Mouse (Mus musculus): ENCODE data around the gene Tspan14.

The Tspan14 gene

DNA sequence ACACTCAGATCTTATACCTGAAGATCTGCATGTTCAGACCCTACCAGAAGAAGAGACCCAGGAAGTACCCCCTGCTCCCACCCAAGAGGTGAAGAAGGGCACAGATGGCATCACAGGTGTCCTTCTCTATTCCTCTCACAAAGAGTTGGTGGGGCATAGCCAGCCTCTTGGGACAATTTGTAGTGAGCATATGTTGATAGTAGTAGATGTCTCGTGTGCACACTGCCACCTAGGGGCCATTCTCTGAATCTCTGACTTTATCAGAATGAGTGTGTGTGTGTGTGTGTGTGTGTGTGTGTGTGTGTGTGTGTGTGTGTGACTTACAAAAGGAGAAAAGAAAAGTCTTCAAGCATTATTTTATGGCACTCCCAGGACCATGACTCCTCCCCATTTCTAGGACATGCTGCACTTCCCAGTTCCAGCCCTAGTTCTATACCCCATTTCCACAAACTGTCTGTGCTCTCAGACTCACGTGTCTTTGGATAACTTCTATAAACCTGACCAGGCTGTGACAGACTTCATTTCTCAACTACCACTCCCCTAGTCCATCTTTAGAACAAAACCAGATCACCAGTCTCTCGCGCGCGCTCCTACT lies 8.6 kb upstream of the Tspan14 start:
- CTCF ChIA-PET = interaction anchor here (0.8 to 1.0 kb wide), 3 partner anchors 21 to 60 kb away, joined by 3 to 6 read pairs (median 4); no protein-coding TSS in a partner anchor

DNA sequence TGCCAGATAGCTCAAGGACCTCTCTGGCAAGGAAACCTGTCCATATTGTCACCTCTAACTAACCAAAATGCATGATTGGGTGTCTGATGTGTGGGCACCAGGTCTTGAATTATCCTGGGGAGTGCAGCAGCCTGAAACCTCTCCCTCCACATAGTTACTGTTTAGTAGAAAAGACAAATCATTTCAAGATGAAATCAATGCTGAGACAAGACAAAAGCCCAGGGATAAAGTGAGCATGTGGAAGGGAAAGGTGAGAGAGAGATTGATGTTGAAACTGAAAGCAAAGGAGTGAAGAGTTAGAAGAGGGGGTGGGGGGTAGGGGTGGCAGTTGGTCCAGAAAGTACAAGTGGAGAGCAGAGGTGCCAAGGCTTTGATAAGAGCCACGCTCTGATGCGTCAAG lies 1.4 kb upstream of the Tspan14 start:
- CTCF ChIA-PET = interaction anchor here (0.9 to 1.0 kb wide), 2 partner anchors 20 to 41 kb away, joined by 3 to 4 read pairs; no protein-coding TSS in a partner anchor

DNA sequence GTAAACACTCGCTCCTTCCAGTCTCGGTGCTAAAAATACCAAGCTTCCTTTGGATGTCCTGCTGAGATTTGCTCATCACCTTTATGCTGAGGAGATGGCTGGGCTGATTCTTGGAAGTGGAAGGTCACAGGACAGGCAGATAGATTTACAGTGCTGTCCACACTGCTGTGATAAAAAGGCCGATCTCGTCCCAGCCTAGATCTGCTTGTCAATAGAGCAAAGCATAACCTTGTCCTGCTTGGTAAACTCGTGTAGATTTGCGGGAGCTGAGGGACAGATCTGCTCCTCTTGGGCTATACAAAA lies 942 bp upstream of the Tspan14 start:
- CTCF ChIA-PET = interaction anchor here (0.9 to 1.0 kb wide), 2 partner anchors 20 to 40 kb away, joined by 3 to 4 read pairs; no protein-coding TSS in a partner anchor

DNA sequence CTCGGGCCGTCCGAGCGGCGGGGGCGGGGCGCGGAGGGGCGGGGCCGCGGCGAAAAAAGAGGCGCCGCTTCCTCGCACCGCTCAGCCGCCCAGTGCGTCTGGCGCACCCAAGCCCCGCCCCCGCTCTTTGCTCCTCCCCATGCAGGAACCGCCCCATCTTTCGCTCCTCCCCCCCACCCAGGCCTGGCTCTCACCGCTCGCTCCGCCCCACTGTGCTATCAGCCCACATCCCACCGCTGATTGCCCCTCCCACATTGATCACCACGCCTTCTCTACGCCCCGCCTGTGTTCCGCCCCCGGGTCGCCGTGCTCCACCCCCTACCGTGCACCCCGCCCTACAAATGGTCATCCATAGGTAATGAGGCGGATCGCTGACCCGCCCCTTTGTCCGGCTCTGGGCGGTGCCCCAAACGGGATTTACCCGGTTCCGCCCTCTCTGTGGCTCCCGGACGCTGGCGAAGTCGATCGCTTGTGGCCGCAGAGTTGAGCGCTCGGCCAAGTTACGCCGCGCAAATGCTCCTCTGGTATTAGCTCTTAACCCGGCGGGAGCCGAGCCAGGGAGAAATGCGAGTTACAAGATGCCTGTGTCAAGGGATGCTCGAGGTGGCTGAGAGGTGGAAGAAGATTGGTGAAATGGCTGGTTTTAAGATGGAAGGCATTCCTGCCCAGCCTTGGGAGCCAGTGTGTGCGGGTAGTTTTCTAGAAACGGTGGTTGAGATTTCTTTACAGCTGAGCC lies 423 bp upstream of the Tspan14 start:
- CTCF ChIA-PET = interaction anchor here (0.9 to 1.2 kb wide), 4 partner anchors 17 to 40 kb away, joined by 3 to 4 read pairs (median 3); no protein-coding TSS in a partner anchor

DNA sequence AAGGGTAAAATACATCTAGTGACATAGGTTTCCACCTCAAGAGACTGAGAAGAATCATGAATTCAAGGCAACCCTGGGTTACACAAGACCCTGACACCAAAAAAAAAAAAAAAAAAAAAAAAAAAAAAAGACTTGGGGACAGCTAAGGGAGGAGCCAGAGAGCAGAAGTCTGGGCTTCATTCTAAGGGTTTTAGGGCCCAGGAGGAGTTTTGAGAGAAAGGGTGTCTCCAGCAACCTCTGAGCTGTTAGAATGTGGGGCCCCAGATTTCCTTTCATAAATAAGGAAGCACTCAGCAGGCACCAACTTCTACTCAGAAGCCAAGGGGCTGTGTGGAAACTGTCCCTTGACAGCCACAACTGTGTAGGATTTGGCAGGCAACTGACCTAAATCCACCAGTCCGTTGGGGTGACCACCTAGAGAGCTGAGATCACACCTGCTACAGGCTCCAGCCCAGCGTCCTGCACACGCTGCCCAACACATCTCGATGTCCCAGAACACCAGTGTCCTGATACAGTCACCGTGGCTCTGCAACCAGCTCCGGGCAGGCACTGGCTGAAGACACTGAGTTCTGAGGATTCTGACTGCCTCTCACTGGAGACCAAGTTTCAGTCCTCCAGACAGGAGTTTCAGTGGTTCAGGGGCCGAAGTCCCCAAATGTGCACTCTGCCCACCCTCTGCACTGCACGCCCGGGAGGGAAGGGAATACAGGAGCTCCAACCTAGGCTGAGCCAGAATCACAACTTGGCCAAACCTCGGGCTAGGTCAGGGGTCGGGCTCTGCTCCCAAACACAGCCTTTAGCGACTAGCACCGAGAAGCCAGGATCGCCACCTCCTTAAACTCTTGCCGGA lies 875 bp downstream of the Tspan14 start:
- CTCF ChIA-PET = interaction anchor here (0.7 to 1.2 kb wide), 3 partner anchors 15 to 19 kb away, joined by 3 read pairs; no protein-coding TSS in a partner anchor

DNA sequence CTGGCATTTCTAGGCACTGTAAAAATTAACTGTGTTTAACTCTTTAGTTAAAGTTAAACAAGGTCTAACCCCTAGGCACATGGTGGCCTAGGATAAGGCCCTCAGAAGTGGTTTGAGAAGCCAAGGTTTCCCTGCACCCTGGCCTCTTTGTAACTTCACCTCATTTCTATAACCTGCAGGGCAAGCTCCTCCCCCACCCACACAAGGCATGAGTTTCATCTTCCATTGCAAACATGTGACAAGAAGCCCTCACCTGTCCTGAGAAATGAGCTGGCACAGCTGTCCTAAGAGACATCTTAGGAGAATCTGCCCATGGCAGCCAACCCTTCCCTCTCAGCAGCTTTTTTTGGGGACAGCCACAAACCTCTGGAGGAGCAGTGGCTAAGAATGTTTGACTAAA lies 1.7 kb downstream of the Tspan14 start:
- CTCF ChIA-PET = interaction anchor here (0.6 kb wide), 1 partner anchor 20 kb away, joined by 3 read pairs; no protein-coding TSS in a partner anchor

DNA sequence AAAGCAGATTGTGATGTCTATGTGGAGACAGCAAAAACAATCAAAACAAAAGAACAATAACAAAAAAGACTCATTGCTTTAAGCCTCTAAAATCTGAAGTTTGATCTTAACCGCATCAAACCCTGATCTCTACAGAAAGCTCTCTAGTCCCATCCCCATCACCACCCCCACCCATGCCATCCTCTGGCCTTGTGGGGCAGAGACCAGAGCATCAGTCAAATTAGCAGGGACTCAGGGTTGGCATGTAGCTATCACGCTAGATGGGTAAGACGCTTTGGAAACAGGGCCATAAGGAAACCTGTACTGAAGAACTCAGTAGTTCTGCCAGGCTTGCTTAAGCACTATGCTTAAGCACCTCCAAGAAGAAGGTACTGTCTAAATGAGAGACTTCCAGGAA lies 2.4 kb downstream of the Tspan14 start:
- CTCF ChIA-PET = no interaction called here

DNA sequence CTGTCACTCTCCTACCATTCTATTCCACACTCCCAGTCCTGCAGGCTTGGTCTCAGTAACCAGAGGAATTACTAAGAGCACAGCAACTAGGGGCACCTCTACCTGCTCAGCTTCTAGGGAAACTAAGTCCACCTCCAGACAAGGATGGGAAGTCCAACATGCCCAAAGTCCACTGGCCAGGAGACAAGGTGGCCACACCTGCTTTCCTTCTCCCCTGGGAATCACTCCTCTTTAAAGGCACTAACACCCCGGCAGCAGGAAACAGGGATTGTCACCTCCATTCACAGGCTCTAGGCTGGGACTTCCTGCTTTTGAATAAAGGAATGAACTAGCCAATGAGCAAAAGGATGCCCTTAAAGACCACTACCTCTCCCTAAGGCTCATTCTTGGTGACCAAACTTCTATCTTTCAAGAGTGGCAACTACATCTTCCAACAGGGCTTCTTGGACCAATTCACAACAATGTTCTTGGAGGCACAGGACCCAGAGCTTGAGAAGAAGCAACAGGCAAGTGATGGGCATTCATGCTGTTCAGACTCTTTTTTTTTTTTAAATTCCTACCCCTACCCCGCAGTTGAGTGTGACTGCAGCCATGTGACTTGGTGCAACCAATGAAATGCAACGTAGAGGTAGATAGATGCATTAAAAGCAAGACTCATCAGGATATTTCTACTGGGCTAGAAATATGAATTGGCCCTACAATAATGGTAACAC lies 3.0 kb downstream of the Tspan14 start:
- CTCF ChIA-PET = interaction anchor here (0.7 kb wide), 1 partner anchor 20 kb away, joined by 5 read pairs; no protein-coding TSS in a partner anchor

DNA sequence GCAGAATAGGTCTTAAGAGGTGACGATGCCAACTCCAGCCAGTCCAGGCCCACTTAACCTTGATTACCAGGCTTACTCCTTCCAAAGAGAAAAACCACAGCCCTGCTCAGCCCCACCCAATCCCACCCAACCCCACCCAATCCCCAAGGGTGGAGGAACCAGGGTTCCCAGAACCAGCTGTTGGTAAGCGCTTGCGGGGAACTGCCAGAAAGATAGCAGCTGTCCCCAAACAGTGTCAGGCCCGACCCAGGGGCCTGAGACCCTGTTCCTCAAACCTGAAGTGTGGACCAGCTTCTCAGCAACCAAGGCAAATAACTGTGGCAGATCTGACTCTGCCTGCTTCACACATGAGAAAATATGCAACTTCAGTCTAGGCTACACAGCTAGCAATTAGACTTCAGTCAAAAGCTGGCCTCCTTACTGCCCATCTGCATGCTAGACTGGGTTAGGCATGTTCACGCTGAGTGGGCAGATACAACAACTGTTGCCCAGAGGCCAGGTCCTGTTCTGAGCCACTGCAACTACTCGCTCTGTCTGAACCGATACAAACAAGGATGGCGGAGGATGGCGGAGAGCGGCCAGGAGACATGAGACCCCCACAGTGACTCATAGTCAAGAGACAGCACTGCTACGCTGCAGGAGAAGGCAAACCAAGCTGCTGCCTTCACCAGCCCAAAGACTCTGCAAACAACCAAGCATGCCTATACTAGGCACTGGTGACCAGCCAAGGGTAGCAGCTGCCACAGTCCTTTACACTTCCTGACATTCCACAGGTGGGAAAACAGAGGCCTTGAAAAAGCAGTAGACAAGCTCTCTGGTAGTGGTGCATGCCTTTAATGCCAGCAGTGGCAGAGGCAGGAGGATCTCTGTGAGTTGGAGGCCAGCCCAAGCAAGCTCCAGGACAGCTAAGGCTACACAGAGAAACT lies 4.0 kb downstream of the Tspan14 start:
- CTCF ChIA-PET = interaction anchor here (0.5 to 1.1 kb wide), 3 partner anchors 9 to 59 kb away, joined by 3 to 10 read pairs (median 5); no protein-coding TSS in a partner anchor

DNA sequence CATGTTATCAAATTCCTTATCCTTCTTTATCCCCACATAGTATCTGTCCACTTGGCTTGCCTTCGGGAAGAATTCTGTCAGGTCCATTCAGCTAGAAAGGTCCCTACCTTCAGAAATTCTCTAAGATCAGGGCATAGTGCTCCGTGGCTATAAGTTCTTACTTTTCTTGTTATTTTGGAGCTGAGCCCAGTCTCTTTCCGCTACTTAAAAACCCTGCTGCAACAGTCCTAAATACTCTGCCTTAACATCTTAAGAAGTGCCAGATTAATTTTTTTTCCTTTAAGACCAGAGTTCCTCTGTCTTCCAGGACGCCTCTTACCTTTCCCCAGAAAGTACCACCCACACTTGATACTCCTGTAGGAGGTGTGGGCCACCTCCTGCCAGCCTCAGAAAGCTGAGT lies 6.4 kb downstream of the Tspan14 start:
- CTCF ChIA-PET = no interaction called here

DNA sequence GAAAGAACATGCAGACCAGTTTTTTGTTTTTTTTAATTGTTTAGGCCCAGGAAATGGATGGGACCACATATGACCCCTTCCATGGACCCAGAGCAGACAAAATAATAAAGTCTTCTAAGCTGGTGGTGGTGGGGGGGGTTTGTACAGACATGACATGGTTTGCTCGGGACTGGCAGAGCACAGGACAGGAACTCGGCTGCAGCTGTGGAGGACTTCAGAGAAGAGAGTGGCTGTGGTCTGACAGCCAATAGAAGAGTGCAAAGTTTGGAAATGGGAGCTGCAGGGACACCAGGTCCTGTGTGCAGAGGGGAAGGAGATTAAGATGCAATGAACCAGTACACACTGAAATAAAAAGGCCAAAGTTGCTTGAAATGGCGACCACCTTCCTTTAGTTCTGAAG lies 7.0 kb downstream of the Tspan14 start:
- CTCF ChIA-PET = interaction anchor here (1.3 kb wide), 1 partner anchor 12 kb away, joined by 3 read pairs; no protein-coding TSS in a partner anchor

DNA sequence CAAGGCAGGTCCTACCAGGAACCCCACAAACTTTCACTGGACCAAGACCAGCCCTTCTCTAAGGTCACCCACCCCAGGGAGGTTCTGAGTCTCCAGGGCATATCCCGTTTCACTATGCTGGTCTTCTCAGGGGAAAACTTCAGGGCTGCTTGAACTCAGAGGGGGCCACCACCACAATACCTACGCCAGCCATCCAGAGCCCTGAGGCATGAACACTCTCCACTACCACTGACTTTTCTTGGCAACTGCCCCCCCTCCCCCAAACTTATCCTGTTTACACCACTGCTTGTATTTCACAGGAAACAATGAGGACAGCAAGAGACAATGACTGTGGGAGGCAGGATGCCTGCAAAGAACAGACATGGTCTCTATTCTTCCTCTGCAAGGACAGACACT lies 7.6 kb downstream of the Tspan14 start:
- CTCF ChIA-PET = interaction anchor here (1.3 kb wide), 1 partner anchor 12 kb away, joined by 3 read pairs; no protein-coding TSS in a partner anchor

DNA sequence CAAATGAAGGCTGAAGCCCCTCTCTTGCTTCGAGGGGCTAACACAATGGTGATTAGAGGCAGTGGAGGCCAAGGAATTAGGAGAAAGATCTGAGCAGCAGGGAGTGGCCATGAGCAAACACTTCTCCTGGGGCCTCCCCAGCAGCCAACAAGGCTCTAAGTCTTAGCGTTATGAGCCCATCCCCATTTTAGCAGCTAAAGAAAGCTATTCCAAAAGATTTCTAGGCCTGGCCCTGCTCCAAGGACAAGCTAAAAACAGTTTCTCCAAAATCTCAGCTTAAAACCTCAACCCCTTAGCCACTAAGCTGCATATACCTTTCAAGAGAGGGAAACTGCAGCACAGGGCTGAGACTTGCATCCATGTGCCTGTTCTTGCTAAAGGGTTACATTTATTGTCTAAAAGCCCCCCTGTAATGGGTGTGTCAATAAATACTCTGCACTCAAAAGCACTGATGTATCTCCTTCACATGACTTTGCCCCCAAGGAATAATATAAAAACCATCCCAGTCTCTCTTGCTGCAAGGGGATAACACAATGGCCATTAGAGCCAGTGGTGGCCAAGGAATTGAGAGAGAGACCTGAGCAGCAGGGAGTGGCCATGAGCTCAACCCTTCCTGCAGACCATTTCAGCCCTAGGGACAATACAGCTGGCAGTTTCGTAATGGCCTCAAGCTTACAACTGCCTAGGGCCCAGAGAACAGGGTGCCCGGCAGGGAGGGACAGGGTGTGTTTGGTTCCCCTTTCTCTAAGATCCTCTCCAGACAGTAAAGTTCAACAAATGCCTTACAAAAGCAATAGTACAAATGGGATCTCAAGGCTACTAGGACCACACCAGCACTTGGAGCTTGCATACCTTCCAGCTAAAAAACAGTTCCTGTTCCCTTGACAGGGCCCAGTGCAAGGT lies 8.3 kb downstream of the Tspan14 start:
- CTCF ChIA-PET = interaction anchor here (1.2 to 1.3 kb wide), 2 partner anchors 11 to 37 kb away, joined by 3 read pairs; no protein-coding TSS in a partner anchor

DNA sequence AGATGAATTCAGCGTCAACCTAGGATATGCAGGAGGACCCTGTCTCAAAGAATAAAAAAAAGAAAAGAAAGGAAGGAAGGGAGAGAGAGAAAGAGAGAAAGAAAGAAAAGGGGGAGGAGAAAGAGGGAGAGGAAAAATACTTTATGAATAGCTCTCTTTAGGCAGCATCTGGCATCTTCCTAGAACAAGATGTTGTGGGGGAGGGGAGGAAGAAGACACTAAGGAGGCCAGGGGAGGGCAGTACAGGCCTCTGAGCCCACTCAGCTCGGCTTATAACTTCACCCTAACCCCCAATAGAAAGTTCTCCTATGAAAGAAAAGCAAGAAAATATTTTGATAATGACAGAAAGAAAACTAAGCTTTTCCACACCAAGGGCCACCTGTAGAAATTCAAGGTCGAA lies 9.0 kb downstream of the Tspan14 start:
- CTCF ChIA-PET = interaction anchor here (1.2 kb wide), 1 partner anchor 36 kb away, joined by 3 read pairs; no protein-coding TSS in a partner anchor

DNA sequence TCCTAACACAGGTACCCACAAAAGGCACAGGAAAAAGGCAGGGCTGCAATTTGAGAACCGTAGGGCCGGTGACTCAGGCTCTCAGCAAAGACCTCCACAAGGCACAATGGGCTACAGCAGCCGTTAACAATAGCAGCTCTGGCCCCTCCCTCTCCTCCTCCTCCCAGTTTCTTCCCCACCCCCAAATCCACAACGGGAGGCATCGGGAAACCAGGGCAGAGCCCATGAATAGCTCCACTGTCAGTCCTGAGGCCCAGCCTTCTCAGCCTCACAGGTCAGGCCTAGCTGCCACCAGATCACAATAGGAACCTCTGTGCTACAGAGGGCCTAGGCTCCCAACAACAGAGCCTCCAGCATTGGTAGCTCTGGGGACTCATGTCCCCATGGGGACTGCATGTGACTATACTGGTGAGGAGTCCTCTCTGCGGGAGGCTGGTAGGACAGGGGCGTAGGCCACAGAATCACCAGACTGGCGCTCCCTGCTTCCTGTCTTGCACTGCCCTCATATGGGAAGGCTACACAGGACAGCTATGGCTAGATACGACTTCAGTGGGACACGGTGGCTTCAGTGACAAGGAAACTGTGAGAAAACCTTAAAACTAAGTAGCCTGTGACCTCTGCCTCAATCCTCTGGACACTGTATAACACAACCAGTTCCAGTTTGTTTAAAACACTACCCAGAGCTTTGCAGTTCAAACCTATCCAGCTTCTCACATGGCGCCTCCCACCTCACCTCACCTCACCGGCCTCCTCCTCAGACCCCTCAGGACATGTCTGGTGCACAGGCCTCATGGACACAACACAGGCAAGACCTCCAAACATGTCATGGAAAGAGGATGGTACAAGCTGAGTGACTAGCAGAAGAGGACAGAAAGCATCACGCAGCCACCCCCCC lies 10.1 kb downstream of the Tspan14 start:
- CTCF ChIA-PET = interaction anchor here (0.9 to 1.6 kb wide), 2 partner anchors 22 to 39 kb away, joined by 3 to 4 read pairs; no protein-coding TSS in a partner anchor

DNA sequence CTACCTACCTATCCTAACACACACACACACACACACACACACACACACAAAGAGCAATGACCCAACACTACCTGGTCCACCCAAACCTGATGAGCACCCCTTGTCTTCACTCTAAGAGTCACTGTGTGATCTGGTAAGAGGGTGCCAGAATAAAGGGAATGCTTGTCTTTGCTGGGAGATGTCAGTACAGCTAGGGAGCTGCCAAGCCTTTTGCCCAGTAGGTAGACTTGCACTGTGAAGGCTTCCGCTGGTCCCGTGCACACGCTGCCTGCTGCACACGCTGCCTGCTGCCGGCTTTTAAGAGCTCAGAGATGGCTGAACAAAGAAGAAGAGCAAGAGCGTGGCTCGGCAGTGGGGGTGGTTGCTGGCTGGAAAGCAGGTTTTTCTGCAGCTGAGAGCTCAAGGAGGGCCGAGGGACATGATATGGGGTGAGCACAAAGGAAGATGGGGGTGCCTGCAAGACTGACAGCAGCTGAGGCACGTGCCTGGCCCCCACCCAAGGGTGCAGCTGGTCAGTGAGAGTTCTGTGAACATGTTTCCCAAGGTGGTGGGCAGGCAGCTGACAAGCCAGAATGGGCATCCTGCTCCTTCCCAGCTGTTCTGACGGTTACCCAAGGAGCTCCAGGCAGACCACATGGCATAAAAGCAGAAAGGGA lies 10.9 kb downstream of the Tspan14 start:
- CTCF ChIA-PET = interaction anchor here (0.9 to 1.6 kb wide), 2 partner anchors 22 to 38 kb away, joined by 3 to 4 read pairs; no protein-coding TSS in a partner anchor

DNA sequence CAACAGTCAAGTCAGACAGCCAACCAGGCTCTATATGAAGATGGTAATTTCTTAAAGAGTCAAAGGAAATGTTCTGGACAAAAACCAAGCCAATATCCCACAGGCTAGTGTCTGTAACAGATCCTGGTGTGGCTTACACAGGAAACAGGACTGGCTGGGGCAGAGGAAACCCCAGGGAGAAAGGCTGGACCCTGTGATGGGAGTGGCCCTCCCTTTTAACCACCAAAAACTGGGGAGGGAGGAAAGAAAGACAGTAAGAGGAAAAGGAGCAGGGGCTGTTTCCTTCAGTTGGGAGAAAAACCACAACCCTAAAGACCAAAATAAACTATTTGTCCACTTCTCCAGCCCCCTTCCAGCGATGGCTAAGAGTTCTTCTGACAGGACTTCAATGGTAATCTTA lies 11.5 kb downstream of the Tspan14 start:
- CTCF ChIA-PET = interaction anchor here (1.5 to 1.6 kb wide), 2 partner anchors 20 to 21 kb away, joined by 3 to 4 read pairs; no protein-coding TSS in a partner anchor
